Mouse (Mus musculus): ENCODE data around the gene Zbtb8a.
"Not testable (repeated sequence)": the region's sequence is repeated elsewhere in the genome, so short reads cannot be mapped to it uniquely, and the experiment has no call there.

Gene Zbtb8a

GRCm38 (mm10) chr4:129375821-129376220 is 2.1 kb downstream of the Zbtb8a start:
- DNase-seq, result no peak

- no peak for DNase-seq
Observed at GRCm38 (mm10) chr4:129375000-129375399, 2.9 kb downstream of the Zbtb8a start.

GRCm38 (mm10) chr4:129374219-129374755 is 3.6 kb downstream of the Zbtb8a start:
- no peak for DNase-seq

GRCm38 (mm10) chr4:129373202-129373976 is 4.5 kb downstream of the Zbtb8a start:
- DNase-seq, result peak; percentile 45

- no peak for DNase-seq
Observed at GRCm38 (mm10) chr4:129371391-129371790, 6.5 kb downstream of the Zbtb8a start.

- DNase-seq, result no peak
Observed at GRCm38 (mm10) chr4:129365224-129365623, 12.7 kb downstream of the Zbtb8a start.

GRCm38 (mm10) chr4:129364379-129364778 is 13.5 kb downstream of the Zbtb8a start:
- DNase-seq, result no peak

- no peak for DNase-seq
Observed at GRCm38 (mm10) chr4:129363463-129363862, 14.5 kb downstream of the Zbtb8a start.

GRCm38 (mm10) chr4:129362771-129363170 is 15.1 kb downstream of the Zbtb8a start:
- no peak for DNase-seq

GRCm38 (mm10) chr4:129362238-129362637 is 15.7 kb downstream of the Zbtb8a start:
- not testable (repeated sequence) for DNase-seq

- no peak for DNase-seq
Observed at GRCm38 (mm10) chr4:129357613-129358163, 20.2 kb downstream of the Zbtb8a start.

- DNase-seq, result peak; percentile 37
Observed at GRCm38 (mm10) chr4:129354236-129354635, 23.7 kb downstream of the Zbtb8a start.

- no peak for DNase-seq
Observed at GRCm38 (mm10) chr4:129353176-129353575, 24.7 kb downstream of the Zbtb8a start.

- no peak for DNase-seq
Observed at GRCm38 (mm10) chr4:129351111-129351510, 26.8 kb downstream of the Zbtb8a start.

GRCm38 (mm10) chr4:129350644-129351043 is 27.3 kb downstream of the Zbtb8a start:
- DNase-seq, result peak; percentile 89

- no peak for DNase-seq
Observed at GRCm38 (mm10) chr4:129346481-129347154, 31.3 kb downstream of the Zbtb8a start.

- no peak for DNase-seq
Observed at GRCm38 (mm10) chr4:129342705-129343104, 35.2 kb downstream of the Zbtb8a start.

GRCm38 (mm10) chr4:129341888-129342287 is 36.0 kb downstream of the Zbtb8a start:
- peak; percentile 28 for DNase-seq

GRCm38 (mm10) chr4:129339743-129340142 is 38.2 kb downstream of the Zbtb8a start:
- no peak for DNase-seq

GRCm38 (mm10) chr4:129336291-129336690 is 41.6 kb downstream of the Zbtb8a start:
- DNase-seq, result peak; percentile 15

- DNase-seq, result peak; percentile 98
Observed at GRCm38 (mm10) chr4:129335216-129336074, 42.5 kb downstream of the Zbtb8a start, which contains the start of the genes Rbbp4 and Zbtb8os. Rbbp4 (minus strand) TSS chr4:129335370. Zbtb8os (plus strand) TSS chr4:129335695.

- no peak for DNase-seq
Observed at GRCm38 (mm10) chr4:129334677-129335215, 43.2 kb downstream of the Zbtb8a start.

Measured in thymus, postnatal 4 days (tissue).